Mouse (Mus musculus) ovary, postnatal 10 days (tissue): ENCODE measurements at regions not wholly inside any gene's neighbourhood (a gene's known extent, or its start where the extent isn't known, plus 50 kb on each side); places are given as distances from the start of the nearest gene placed in this dataset.

Experiments
- DNase-seq: peaks from one replicate; pipeline ENCODE4 v3.0.0; 2022; ENCODE audit warnings: low spot score

- DNase-seq, result no peak
These were observed 666.5 kb downstream of the Defb40 start for GRCm38 (mm10) chr8:18311597-18311996.

GRCm38 (mm10) chr8:18310927-18311326 is 667.1 kb downstream of the Defb40 start:
- DNase-seq, result no peak

- no peak for DNase-seq
These were observed 690.4 kb downstream of the Defb40 start for GRCm38 (mm10) chr8:18287536-18288237.

- DNase-seq, result no peak
These were observed 698.1 kb downstream of the Defb40 start for GRCm38 (mm10) chr8:18279932-18280331.

- DNase-seq, result no peak
These were observed 709.8 kb downstream of the Defb40 start for GRCm38 (mm10) chr8:18268301-18268700.

GRCm38 (mm10) chr8:18258287-18258961 is 719.6 kb downstream of the Defb40 start:
- no peak for DNase-seq

- no peak for DNase-seq
These were observed 731.8 kb downstream of the Defb40 start for GRCm38 (mm10) chr8:18246299-18246698.

- no peak for DNase-seq
These were observed 760.5 kb downstream of the Defb40 start for GRCm38 (mm10) chr8:18217599-18217998.

GRCm38 (mm10) chr8:18217192-18217591 is 760.9 kb downstream of the Defb40 start:
- DNase-seq, result no peak

- DNase-seq, result no peak
These were observed 761.5 kb downstream of the Defb40 start for GRCm38 (mm10) chr8:18216516-18216915.

- no peak for DNase-seq
These were observed 768.0 kb downstream of the Defb40 start for GRCm38 (mm10) chr8:18210067-18210466.

- DNase-seq, result no peak
These were observed 769.4 kb downstream of the Defb40 start for GRCm38 (mm10) chr8:18208658-18209057.

- DNase-seq, result no peak
These were observed 790.6 kb downstream of the Defb40 start for GRCm38 (mm10) chr8:18187486-18187885.

- no peak for DNase-seq
These were observed 802.4 kb downstream of the Defb40 start for GRCm38 (mm10) chr8:18175544-18176092.

- DNase-seq, result no peak
These were observed 819.4 kb downstream of the Defb40 start for GRCm38 (mm10) chr8:18158619-18159018.

GRCm38 (mm10) chr8:18115333-18116044 is 862.6 kb downstream of the Defb40 start:
- no peak for DNase-seq

GRCm38 (mm10) chr8:18113262-18113661 is 864.8 kb downstream of the Defb40 start:
- no peak for DNase-seq

- no peak for DNase-seq
These were observed 868.6 kb downstream of the Defb40 start for GRCm38 (mm10) chr8:18109480-18109879.

- DNase-seq, result no peak
These were observed 871.2 kb downstream of the Defb40 start for GRCm38 (mm10) chr8:18106827-18107226.

GRCm38 (mm10) chr8:18065456-18065855 is 912.6 kb downstream of the Defb40 start:
- DNase-seq, result no peak

- no peak for DNase-seq
These were observed 918.5 kb downstream of the Defb40 start for GRCm38 (mm10) chr8:18059526-18059925.

GRCm38 (mm10) chr8:18021196-18021595 is 956.9 kb downstream of the Defb40 start:
- no peak for DNase-seq

GRCm38 (mm10) chr8:18007567-18007966 is 970.5 kb downstream of the Defb40 start:
- DNase-seq, result no peak
